Mouse (Mus musculus) embryonic facial prominence, embryonic 12.5 days (tissue): ENCODE data around the gene Ptprj. TPM values are rescaled to one million over a fixed set of nuclear protein-coding genes. Genes with fewer than 3 reads are reported as not detected.

Source experiments
- ATAC-seq: fragments of 200-750 bp; cut with Nextera tagmentation; 2 replicates; pipeline ENCODE4 v1.8.0; 2017; ENCODE audit not compliant: insufficient number of reproducible peaks, insufficient read depth, low FRiP score, low TSS enrichment
- H3K27ac ChIP-seq: fragments of 300-500 bp; sonication (generic); 2 replicates; pipeline ENCODE4 v1.5.1; 2016; ENCODE audit warnings: mild to moderate bottlenecking
- H3K27me3 ChIP-seq: fragments of 300-500 bp; sonication (generic); 2 replicates; pipeline ENCODE4 v1.6.1; 2016; ENCODE audit warnings: mild to moderate bottlenecking, moderate library complexity
- H3K36me3 ChIP-seq: fragments of 300-500 bp; sonication (generic); 2 replicates; pipeline ENCODE4 v1.6.1; 2016; ENCODE audit warnings: mild to moderate bottlenecking
- H3K4me1 ChIP-seq: fragments of 300-500 bp; sonication (generic); 2 replicates; pipeline ENCODE4 v1.6.1; 2016
- H3K4me2 ChIP-seq: fragments of 300-500 bp; sonication (generic); replicated peaks from 2 replicates; pipeline ENCODE4 v1.6.1; 2016; ENCODE audit warnings: mild to moderate bottlenecking, moderate library complexity
- H3K4me3 ChIP-seq: fragments of 300-500 bp; sonication (generic); 2 replicates; pipeline ENCODE4 v1.5.1; 2016; ENCODE audit warnings: mild to moderate bottlenecking
- H3K9ac ChIP-seq: fragments of 300-500 bp; sonication (generic); 2 replicates; pipeline ENCODE4 v1.6.1; 2016; ENCODE audit warnings: mild to moderate bottlenecking, moderate library complexity
- H3K9me3 ChIP-seq: fragments of 300-500 bp; sonication (generic); 2 replicates; pipeline ENCODE4 v1.6.1; 2016; ENCODE audit warnings: mild to moderate bottlenecking, moderate library complexity
- WGBS: fragments of 180-500 bp; shearing (Covaris S2); methylation state at CpG from one replicate; pipeline ENCODE4 v1.1.7; 2016; 5-methylcytosine and 5-hydroxymethylcytosine counted together
- polyA plus RNA-seq: library from polyadenylated mRNA; unstranded; fragments of >200 nt; fragmentation: Nextera tagmentation; extraction: Ambion mirVana; gene quantifications from 2 replicates; pipeline ENCODE4 v1.2.1, GENCODE M21; 2016

The Ptprj gene
- polyA plus RNA-seq, 1 experiment from 2014 or later = 3.7 TPM

DNA sequence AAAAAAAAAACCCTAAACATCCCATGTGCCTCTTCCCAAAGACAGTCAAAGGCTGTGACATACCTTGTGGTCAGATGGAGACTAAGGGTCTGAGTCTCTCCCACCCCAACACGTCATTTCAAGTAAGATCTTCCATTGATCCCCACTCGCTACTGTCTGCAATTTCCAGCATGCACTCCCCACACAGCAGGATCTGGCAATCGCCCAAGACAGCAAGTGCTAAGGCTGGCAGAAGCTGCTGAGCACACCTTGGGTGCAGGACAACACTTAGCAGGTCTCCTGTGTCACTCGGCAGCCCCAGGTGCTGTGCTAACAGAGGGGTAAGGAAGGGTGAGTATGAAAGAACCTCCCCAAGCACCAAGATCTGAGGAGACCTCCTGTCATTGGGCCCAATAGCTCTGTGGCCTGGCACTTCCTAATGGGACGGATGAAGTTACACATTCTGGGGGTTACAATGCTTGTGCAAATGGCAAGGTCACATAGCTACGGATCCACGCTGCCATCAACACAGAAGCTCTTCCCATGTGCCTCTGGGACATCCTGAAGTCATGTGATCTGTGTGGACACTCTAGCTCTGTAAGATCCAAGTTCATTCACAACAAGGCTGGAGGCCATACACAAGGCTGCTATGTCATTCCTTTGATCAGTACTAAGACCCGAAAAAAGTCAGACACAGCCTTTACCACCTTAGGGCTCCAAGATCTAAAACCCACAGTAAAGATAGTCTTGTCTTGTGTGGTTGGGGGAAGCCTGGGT lies 13.5 kb downstream of the Ptprj start:
- H3K27ac ChIP-seq = no peak overlapping the region
- no peaks in the 10 kb centered on the region for H3K36me3 ChIP-seq
- ATAC-seq = no peak
- H3K4me3 ChIP-seq = no peak overlapping the region
- H3K27me3 ChIP-seq = no peaks in the 10 kb centered on the region
- H3K4me2 ChIP-seq = no peak overlapping the region
- no peaks in the 10 kb centered on the region for H3K9me3 ChIP-seq
- H3K9ac ChIP-seq = no peak overlapping the region
- 87% methylated on average over 8 of the region's 8 CpGs for WGBS
- peaks cover 8% of the 10 kb centered on the region for H3K4me1 ChIP-seq

DNA sequence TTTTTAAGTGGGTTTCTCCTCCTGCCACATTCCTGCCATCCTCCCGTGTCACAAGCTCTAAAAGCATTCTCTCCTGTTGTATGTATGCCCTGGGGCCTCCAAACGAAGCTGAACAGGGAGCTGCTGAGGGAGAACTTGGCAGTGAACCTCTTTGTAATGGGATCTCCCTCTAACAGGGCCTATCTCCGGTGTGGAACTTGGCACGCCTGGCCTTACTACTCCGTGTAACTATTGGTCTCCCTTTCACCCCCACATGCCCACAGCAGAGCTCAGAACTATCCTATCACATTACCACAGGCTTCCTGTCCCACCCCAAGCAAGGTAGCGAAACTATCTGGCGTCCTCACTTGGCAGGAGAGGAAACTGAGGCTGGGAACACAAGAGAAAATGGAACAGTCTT lies 14.4 kb downstream of the Ptprj start:
- Histone ChIP-seq H3K27ac (no peak overlapping the region), H3K9ac (no peak overlapping the region), H3K9me3 (no peaks in the 10 kb centered on the region), H3K4me3 (no peak overlapping the region), H3K36me3 (no peaks in the 10 kb centered on the region), H3K27me3 (no peaks in the 10 kb centered on the region), H3K4me1 (peaks cover 8% of the 10 kb centered on the region), H3K4me2 (no peak overlapping the region)
- 41% methylated on average over 7 of the region's 7 CpGs for WGBS
- no peak for ATAC-seq

DNA sequence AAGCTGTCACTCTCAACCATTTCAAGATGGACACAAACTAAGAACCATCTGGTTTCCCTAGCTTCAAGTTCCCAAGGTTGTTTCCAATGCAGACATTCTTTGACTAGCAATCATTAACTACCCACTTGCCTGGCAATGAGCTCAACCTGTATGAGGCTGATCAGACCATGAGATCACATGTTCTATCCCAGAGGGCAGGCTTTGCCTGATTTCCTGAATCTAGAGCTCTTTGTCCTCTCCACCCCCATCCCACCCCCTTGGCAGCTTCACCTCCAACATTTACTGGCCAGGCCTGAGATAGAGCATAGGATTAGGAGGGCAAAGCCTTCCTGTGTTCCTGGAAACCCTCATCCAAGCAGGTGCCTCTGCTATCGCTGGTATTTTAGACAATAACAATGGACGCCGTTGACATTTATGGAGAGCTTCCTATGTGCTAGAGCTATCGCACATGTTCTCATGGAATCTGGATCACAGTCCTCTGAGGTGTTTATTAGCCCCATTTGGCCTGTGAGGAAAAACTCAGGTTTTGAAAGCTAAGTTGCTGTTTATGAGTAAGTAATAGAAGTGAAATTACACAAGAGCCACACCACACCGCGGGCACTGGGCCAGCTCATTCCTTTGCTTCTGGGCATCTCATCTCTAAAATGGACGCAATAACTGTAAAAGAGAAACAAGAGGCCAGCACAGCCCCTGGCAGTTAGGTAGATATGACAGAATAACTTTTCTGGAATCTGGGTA lies 15.1 kb downstream of the Ptprj start:
- 94% methylated on average over 7 of the region's 7 CpGs for WGBS
- ATAC-seq = no peak
- H3K27me3 ChIP-seq = no peaks in the 10 kb centered on the region
- no peaks in the 10 kb centered on the region for H3K9me3 ChIP-seq
- H3K27ac ChIP-seq = no peak overlapping the region
- no peak overlapping the region for H3K4me2 ChIP-seq
- no peak overlapping the region for H3K9ac ChIP-seq
- no peaks in the 10 kb centered on the region for H3K36me3 ChIP-seq
- no peak overlapping the region for H3K4me3 ChIP-seq
- peaks cover 8% of the 10 kb centered on the region for H3K4me1 ChIP-seq

DNA sequence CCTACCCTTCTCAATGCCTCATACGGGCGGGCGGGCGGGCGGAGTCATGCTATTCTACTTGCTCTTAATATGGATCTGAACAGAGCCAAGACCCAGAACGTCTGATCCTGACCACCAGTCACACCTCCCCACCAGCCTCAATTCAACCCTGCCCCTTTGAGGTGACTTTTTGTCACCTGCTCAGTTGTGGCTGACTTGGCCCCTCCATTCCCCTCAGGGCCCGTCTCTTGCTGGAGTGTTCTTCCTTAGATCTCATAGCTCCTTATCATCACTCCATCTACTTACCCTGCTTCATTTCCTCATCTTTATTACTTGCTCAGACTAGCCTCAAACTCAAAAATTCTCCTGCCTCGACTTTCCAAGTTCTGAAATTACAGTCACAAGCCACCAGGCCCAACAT lies 15.9 kb downstream of the Ptprj start:
- Histone ChIP-seq H3K4me2 (no peak overlapping the region), H3K9ac (no peak overlapping the region), H3K36me3 (no peaks in the 10 kb centered on the region), H3K27me3 (no peaks in the 10 kb centered on the region), H3K9me3 (no peaks in the 10 kb centered on the region), H3K27ac (no peak overlapping the region), H3K4me1 (peaks cover 8% of the 10 kb centered on the region), H3K4me3 (no peak overlapping the region)
- 77% methylated on average over 8 of the region's 8 CpGs for WGBS
- ATAC-seq = no peak

DNA sequence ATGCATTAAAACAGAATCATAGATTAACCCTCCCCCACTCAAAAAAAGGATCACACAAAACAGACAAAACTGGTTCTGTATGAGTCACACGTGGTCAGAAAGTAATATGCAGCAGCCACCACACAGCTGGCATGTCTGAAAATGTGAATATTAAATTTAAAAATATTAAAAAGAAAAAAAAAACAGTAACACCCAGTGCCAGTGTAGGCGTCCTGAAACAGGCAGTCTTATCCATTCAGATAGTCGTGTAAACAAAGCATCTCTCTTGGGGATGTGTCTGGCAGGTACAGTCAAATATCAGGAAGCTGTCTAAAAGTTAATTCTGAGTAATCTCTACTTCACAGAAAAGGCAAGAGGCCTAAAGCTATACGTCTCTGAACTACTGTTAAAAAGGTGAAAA lies 17.3 kb downstream of the Ptprj start:
- no peak for ATAC-seq
- no peak overlapping the region for H3K27ac ChIP-seq

DNA sequence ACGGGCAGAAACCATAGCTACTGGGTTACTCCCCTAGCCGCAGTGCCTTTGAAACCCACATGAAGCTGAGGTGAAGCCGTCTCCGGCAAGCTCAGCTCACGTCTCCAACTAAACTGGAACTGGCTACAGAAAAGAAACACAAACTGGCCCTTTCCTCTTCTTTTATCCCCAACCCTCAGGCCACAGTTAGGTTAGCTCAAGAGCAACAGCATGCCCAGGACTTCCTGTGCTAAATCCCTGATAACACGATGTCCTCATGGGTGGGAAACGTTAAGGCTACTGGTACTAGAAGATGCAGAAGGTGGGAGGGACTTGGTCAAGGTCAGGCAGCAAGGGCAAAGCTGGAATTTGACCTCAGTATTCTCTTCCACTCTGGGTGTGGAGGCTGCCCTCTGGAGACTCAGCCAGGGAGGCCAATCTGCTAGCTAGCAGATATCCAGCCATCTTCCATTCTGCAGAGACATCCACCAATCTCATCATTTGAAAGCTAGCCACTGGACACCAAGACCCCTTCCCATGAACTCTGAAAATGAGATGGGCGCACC lies 18.2 kb downstream of the Ptprj start:
- Histone ChIP-seq H3K4me2 (no peak overlapping the region), H3K27ac (no peak overlapping the region), H3K9me3 (no peaks in the 10 kb centered on the region), H3K36me3 (no peaks in the 10 kb centered on the region), H3K4me1 (peaks cover 8% of the 10 kb centered on the region), H3K9ac (no peak overlapping the region), H3K27me3 (no peaks in the 10 kb centered on the region), H3K4me3 (no peak overlapping the region)
- WGBS = 61% methylated on average over 8 of the region's 8 CpGs
- no peak for ATAC-seq

More for the DNA sequence above, 17.3 kb downstream of the Ptprj start:
- Histone ChIP-seq H3K36me3 (no peaks in the 10 kb centered on the region), H3K9me3 (no peaks in the 10 kb centered on the region), H3K4me3 (no peak overlapping the region), H3K27me3 (no peaks in the 10 kb centered on the region), H3K9ac (no peak overlapping the region), H3K4me2 (no peak overlapping the region), H3K4me1 (peaks cover 8% of the 10 kb centered on the region)
- WGBS = 75% methylated on average over 4 of the region's 4 CpGs

DNA sequence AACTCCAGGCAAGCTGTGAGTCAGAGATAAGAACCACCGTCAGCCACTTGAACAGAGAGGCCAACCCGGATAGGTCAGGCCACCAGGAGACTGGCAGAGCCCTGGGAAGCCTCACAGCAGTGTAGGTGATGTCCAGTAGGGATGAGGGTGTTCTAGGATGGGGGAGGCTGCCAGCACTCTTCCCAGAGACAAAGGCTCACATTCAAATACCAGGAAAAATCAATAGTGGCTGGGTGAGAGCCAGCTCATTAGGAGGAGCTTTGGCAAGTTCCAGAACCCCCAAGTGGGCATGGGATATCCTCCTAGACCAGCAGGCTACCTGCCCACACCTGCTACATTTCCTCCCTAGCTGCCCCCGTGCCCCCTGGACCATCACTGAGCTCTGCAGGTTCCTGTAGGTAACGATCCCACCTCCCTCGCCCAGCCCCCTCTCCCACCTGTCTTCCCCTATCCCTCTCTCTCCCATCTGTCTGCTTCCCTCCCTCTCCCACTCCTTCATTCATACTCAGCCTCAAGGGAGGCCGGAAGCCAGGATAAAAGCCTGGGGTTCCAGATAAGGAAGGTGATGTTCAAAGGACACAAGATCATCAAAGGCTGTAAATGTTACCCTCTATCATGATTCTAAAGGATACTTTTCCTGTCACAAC lies 20.1 kb downstream of the Ptprj start:
- H3K4me3 ChIP-seq = no peak overlapping the region
- no peak overlapping the region for H3K4me2 ChIP-seq
- no peaks in the 10 kb centered on the region for H3K27me3 ChIP-seq
- no peak overlapping the region for H3K9ac ChIP-seq
- no peak for ATAC-seq
- H3K9me3 ChIP-seq = no peaks in the 10 kb centered on the region
- no peaks in the 10 kb centered on the region for H3K36me3 ChIP-seq
- peaks cover 6% of the 10 kb centered on the region; the same call in 1 of the 2 replicates for H3K4me1 ChIP-seq
- H3K27ac ChIP-seq = no peak overlapping the region
- WGBS = 64% methylated on average over 6 of the region's 6 CpGs

DNA sequence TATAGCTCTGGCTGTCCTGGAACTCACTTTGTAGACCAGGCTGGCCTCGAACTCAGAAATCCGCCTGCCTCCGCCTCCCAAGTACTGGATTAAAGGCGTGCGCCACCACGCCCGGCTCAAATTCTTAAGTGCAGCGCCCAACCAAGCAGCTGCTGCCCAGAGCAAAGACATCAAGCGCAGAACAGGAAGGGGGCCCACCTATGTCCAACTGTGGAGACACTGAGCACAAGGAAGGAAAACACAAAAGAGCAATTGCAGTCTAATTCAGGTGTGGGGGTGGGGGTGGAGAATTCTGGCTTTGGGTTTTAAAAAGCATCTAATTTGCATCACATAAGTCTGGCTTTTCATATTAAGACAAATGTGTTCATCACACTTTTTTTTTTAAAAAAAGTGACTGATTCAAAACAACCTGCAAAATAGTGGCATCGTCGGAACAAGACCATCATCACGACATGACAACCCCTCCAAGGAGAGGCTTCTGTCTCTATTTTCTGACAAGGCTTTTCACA lies 20.7 kb downstream of the Ptprj start:
- Histone ChIP-seq H3K27me3 (no peaks in the 10 kb centered on the region), H3K27ac (no peak overlapping the region), H3K36me3 (no peaks in the 10 kb centered on the region), H3K4me3 (no peak overlapping the region), H3K9me3 (no peaks in the 10 kb centered on the region), H3K9ac (no peak overlapping the region), H3K4me2 (no peak overlapping the region), H3K4me1 (0 out of 2 replicates have a peak, but pooled peaks cover 4% of the 10 kb centered on the region)
- WGBS = 79% methylated on average over 12 of the region's 12 CpGs
- no peak for ATAC-seq

DNA sequence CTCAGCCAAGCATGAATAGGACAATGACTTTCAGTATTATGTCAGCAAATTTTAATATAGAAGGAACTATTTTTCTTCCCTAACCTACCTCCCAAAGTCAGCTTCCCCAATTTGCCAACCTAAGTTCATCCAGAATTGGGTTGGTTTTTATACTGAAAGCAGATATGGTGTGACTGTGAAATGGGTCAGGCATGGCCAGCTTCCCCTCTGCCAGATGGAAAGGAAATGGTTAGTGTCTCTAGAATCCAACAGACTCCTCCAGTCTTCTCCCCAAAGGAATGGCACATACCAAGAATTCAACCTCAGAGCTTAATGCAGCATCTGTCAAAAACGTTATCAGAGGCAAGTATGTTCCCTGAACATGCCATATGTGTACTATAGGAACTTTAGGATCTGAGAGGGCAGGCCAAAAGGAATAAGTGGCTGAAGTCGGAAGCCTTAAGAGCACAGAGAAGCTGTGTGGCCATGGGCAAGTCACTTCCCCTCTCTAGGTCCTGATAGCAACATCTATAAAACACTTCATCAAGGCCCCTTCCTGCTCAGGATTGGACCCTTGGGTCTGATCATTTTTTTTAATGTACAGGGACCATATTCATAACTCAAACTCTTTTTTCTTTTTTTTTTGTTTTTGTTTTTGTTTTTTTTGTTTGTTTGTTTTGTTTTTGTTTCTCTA lies 21.3 kb downstream of the Ptprj start:
- no peak overlapping the region for H3K4me2 ChIP-seq
- H3K9ac ChIP-seq = no peak overlapping the region
- H3K4me1 ChIP-seq = 0 out of 2 replicates have a peak, but pooled peaks cover 4% of the 10 kb centered on the region
- no peak overlapping the region for H3K27ac ChIP-seq
- no peak overlapping the region for H3K4me3 ChIP-seq
- no peaks in the 10 kb centered on the region for H3K36me3 ChIP-seq
- 74% methylated on average over 2 of the region's 2 CpGs for WGBS
- ATAC-seq = no peak
- H3K27me3 ChIP-seq = no peaks in the 10 kb centered on the region
- no peaks in the 10 kb centered on the region for H3K9me3 ChIP-seq

DNA sequence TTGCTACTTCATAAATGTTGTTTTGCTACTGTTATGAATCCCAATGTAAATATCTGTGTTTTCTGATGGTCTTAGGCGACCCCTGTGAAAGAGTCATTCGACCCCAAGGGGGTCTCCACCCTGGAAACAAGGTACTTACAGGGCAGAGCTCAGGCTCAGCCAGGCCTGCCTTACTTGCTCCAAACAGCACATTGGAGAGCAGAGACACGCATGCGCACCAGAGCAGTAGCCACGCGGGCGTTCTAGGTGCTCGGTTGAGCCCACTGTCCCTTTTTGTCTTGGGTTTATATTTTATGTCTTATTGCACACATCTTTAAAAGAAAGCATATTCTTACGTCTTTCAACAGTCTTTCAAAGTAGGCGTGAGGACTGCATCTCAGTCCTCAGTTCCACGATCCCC lies 22.1 kb downstream of the Ptprj start:
- H3K4me2 ChIP-seq = no peak overlapping the region
- H3K4me1 ChIP-seq = 0 out of 2 replicates have a peak, but pooled peaks cover 4% of the 10 kb centered on the region
- H3K27ac ChIP-seq = no peak overlapping the region
- no peaks in the 10 kb centered on the region for H3K9me3 ChIP-seq
- no peak for ATAC-seq
- no peaks in the 10 kb centered on the region for H3K36me3 ChIP-seq
- no peak overlapping the region for H3K4me3 ChIP-seq
- H3K9ac ChIP-seq = no peak overlapping the region
- no peaks in the 10 kb centered on the region for H3K27me3 ChIP-seq
- whole genome bisulfite sequencing = 85% methylated on average over 11 of the region's 11 CpGs

DNA sequence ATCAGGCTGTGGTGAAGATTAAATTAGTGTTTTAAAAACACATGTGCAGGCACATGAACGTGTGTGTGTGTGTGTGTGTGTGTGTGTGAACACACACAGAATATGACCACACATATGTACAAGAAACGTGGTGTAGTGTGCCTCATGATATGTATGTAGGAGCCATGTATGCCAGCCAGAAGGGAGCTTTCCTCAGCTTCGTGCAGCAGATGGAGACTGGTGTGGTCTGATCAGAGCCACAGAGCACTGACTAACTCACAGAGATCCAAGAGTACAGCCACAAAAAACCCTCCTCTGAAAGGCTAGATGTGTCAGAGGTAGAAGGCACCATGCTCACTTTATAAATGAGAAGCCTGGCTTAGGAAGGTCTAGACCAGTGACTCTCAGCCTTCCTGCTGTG lies 22.5 kb downstream of the Ptprj start:
- Histone ChIP-seq H3K4me1 (0 out of 2 replicates have a peak, but pooled peaks cover 4% of the 10 kb centered on the region), H3K27me3 (no peaks in the 10 kb centered on the region), H3K4me2 (no peak overlapping the region), H3K36me3 (no peaks in the 10 kb centered on the region), H3K9ac (no peak overlapping the region), H3K27ac (no peak overlapping the region), H3K9me3 (no peaks in the 10 kb centered on the region), H3K4me3 (no peak overlapping the region)
- no peak for ATAC-seq
- WGBS = 78% methylated on average over 3 of the region's 3 CpGs
